Mouse (Mus musculus) lung, embryonic 14.5 days (tissue): Measurements from ENCODE around the gene Wdr62. TPM values are rescaled to one million over a fixed set of nuclear protein-coding genes. Genes with fewer than 3 reads are reported as not detected.
"Not testable (repeated sequence)": the region's sequence is repeated elsewhere in the genome, so short reads cannot be mapped to it uniquely, and the experiment has no call there.

ENCODE experiments used
- ATAC-seq: fragments of 200-750 bp; cut with Nextera tagmentation; 2 replicates; pipeline ENCODE4 v1.8.0; 2017; ENCODE audit warnings: mild to moderate bottlenecking, moderate TSS enrichment, moderate library complexity; ENCODE audit not compliant: insufficient read depth
- DNase-seq: peaks from one replicate; pipeline ENCODE4 v3.0.0-alpha.2; 2015
- H3K27ac ChIP-seq: fragments of 300-500 bp; sonication (generic); 2 replicates; pipeline ENCODE4 v1.5.1; 2014; ENCODE audit warnings: low read depth, mild to moderate bottlenecking, moderate library complexity
- H3K27me3 ChIP-seq: fragments of 300-500 bp; sonication (generic); 2 replicates; pipeline ENCODE4 v1.6.1; 2014; ENCODE audit warnings: low read length, control low read depth; ENCODE audit not compliant: insufficient read depth
- H3K36me3 ChIP-seq: fragments of 300-500 bp; sonication (generic); 2 replicates; pipeline ENCODE4 v1.6.1; 2014; ENCODE audit warnings: control low read depth; ENCODE audit not compliant: insufficient read depth
- H3K4me1 ChIP-seq: fragments of 300-500 bp; sonication (generic); 2 replicates; pipeline ENCODE4 v1.6.1; 2014; ENCODE audit warnings: antibody characterized with exemption, control low read depth; ENCODE audit not compliant: insufficient read depth
- H3K4me2 ChIP-seq: fragments of 300-500 bp; sonication (generic); 2 replicates; pipeline ENCODE4 v1.6.1; 2014; ENCODE audit warnings: mild to moderate bottlenecking
- H3K4me3 ChIP-seq: fragments of 300-500 bp; sonication (generic); 2 replicates; pipeline ENCODE4 v1.5.1; 2014; ENCODE audit warnings: low read depth, low read length
- H3K9ac ChIP-seq: fragments of 300-500 bp; sonication (generic); 2 replicates; pipeline ENCODE4 v1.6.1; 2014
- H3K9me3 ChIP-seq: fragments of 300-500 bp; sonication (generic); 2 replicates; pipeline ENCODE4 v1.6.1; 2016; ENCODE audit warnings: low read depth, low read length, control low read depth
- CTCF ChIP-seq: IDR thresholded peaks from 2 replicates; pipeline ENCODE4 v1.5.1; 2016; ENCODE audit warnings: antibody characterized with exemption, low read depth
- WGBS: fragments of 180-500 bp; shearing (Covaris S2); extraction: QIAGEN DNeasy Blood & Tissue Kit; methylation state at CpG from one replicate; pipeline ENCODE4 v1.1.7; 2014; 5-methylcytosine and 5-hydroxymethylcytosine counted together
- polyA plus RNA-seq: library from polyadenylated mRNA; unstranded; fragments of >200 nt; fragmentation: Nextera tagmentation; extraction: Ambion mirVana; gene quantifications from 2 replicates; pipeline ENCODE4 v1.2.1, GENCODE M21; 2014

Wdr62 gene
- polyA plus RNA-seq, 1 experiment from 2014 or later, result 16.3 TPM

GRCm38 (mm10) chr7:30205383-30205782 lies 74.8 kb downstream of the Wdr62 start:
- H3K9me3 ChIP-seq, result no peaks in the 10 kb centered on the region
- no peaks in the 10 kb centered on the region for H3K27me3 ChIP-seq
- peak; percentile 87 for TF ChIP-seq CTCF
- ATAC-seq, result no peak
- H3K27ac ChIP-seq, result no peak overlapping the region
- no peak overlapping the region for H3K4me3 ChIP-seq
- H3K4me2 ChIP-seq, result no peak overlapping the region
- 7% methylated on average over 2 of the region's 2 CpGs for whole genome bisulfite sequencing
- no peaks in the 10 kb centered on the region for H3K4me1 ChIP-seq
- peak; percentile 84 for DNase-seq
- no peaks in the 10 kb centered on the region for H3K36me3 ChIP-seq
- H3K9ac ChIP-seq, result no peak overlapping the region

DNA sequence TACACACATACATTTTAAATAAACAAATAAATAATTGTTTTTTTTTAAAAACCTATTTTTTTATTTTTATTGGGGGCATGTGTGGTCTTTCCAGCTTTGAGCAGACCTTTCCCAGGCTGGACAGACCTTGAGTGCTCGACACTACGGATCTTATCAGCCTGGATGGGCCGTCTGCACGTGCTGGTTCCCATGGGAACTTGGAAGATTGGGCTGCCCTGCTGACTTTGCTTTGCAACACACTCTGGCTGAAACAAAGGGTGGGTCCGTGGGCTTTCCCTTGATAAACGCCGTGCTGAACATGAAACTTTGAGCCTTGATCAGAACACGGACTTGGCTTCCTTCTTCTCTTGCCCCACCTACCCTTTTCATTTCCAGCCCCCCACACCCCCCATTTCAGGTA lies 75.8 kb downstream of the Wdr62 start:
- no peak for DNase-seq
- H3K4me3 ChIP-seq, result no peak overlapping the region
- WGBS, result 22% methylated on average over 8 of the region's 8 CpGs
- no peak overlapping the region for H3K27ac ChIP-seq
- no peak for ATAC-seq
- H3K4me2 ChIP-seq, result no peak overlapping the region
- H3K9me3 ChIP-seq, result no peaks in the 10 kb centered on the region
- TF ChIP-seq CTCF, result no peak
- H3K27me3 ChIP-seq, result no peaks in the 10 kb centered on the region
- no peaks in the 10 kb centered on the region for H3K4me1 ChIP-seq
- no peak overlapping the region for H3K9ac ChIP-seq
- no peaks in the 10 kb centered on the region for H3K36me3 ChIP-seq

DNA sequence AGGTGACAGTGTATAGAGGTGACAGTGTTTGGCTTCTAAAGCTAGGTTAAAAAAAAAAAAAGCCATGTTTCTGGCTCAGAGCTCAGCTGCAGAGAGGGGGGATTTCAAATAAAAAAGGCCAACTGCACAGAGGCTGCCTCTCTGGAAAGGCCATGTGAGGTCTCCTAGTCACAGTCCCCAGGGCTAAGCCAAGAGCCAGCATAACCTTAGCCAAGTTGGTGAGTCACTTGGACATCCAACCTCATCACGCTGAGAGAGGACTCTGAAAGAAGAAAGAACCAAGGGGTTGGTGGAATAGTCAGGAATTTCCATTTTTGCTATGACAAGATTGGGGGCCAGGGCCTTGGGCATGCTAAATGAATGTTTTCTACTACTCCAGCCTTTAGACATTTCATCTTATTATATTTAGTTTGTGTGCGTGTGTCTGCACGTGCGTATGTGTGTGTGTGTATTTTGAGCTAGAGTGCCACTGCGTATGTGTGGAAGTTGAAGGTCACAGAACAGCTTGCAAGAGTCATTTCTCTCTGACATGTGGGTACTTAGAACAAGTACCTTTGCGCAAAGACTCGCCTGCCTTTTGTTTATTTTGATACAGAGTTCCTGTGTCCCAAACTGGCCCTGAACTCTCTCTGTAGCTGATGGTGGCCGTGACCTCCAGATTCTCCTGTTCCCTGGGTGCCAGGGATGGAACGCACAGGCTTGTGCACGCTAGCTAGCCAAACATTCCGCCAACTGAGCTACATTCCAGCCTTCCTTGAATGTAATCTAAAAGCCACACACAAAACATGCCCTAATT lies 77.1 kb downstream of the Wdr62 start:
- 40% methylated on average over 11 of the region's 11 CpGs for WGBS
- Histone ChIP-seq H3K4me2 (no peak overlapping the region), H3K36me3 (no peaks in the 10 kb centered on the region), H3K27me3 (no peaks in the 10 kb centered on the region), H3K9ac (no peak overlapping the region), H3K27ac (no peak overlapping the region), H3K9me3 (no peaks in the 10 kb centered on the region), H3K4me1 (no peaks in the 10 kb centered on the region), H3K4me3 (no peak overlapping the region)
- no peak for DNase-seq
- no peak for TF ChIP-seq CTCF
- ATAC-seq, result no peak

DNA sequence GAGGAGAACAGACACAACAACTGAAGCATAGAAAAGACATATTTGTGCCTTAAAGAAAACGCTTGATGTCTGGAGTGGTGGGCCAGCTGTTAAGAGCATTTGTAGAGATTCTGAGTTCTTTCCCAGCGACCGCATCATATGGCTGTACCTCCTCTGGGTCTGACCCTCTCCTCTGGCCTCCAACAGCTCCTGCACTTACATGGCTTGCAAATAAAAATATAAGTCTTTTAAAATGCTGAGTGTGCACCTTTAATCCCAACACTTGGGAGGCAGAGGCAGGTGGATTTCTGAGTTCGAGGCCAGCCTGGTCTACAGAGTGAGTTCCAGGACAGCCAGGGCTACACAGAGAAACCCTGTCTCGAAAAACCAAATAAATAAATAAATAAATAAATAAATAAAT lies 79.6 kb downstream of the Wdr62 start:
- not testable (repeated sequence) for H3K36me3 ChIP-seq, H3K4me1 ChIP-seq, ATAC-seq, H3K27me3 ChIP-seq, H3K4me2 ChIP-seq, H3K27ac ChIP-seq, H3K9ac ChIP-seq, H3K4me3 ChIP-seq, DNase-seq, H3K9me3 ChIP-seq
- WGBS, result 78% methylated on average over 5 of the region's 5 CpGs

DNA sequence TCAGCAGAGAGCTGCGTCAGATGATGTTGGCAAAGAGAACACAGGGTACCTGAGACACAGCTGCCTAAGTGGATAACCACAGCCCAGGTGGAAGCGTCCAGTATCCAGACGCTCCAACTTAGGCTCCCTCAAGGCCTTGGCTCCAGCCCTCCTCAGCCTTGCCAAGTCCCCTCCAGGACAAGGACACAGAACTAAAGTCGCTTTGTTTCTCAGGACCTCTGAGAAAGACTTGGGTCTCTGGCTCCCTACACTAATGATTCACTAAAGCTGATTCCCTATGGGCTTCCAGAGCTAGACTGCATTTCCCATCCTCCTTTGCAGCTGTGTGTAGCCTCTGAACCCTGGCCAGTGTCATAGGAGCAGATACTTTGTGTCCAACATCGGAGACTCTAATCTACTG lies 80.0 kb downstream of the Wdr62 start:
- no peak overlapping the region for H3K4me2 ChIP-seq
- no peak overlapping the region for H3K27ac ChIP-seq
- H3K27me3 ChIP-seq, result no peaks in the 10 kb centered on the region
- no peak for DNase-seq
- H3K9me3 ChIP-seq, result no peaks in the 10 kb centered on the region
- no peak overlapping the region for H3K9ac ChIP-seq
- H3K4me1 ChIP-seq, result no peaks in the 10 kb centered on the region
- no peak for TF ChIP-seq CTCF
- no peaks in the 10 kb centered on the region for H3K36me3 ChIP-seq
- H3K4me3 ChIP-seq, result no peak overlapping the region
- ATAC-seq, result no peak
- WGBS, result 77% methylated on average over 5 of the region's 5 CpGs

- Histone ChIP-seq H3K4me2 (no peak overlapping the region), H3K27me3 (no peaks in the 10 kb centered on the region), H3K9ac (no peak overlapping the region), H3K36me3 (no peaks in the 10 kb centered on the region), H3K9me3 (no peaks in the 10 kb centered on the region), H3K4me3 (no peak overlapping the region), H3K27ac (no peak overlapping the region), H3K4me1 (no peaks in the 10 kb centered on the region)
- no peak for ATAC-seq
- DNase-seq, result no peak
- no peak for TF ChIP-seq CTCF
- 67% methylated on average over 18 of the region's 18 CpGs for WGBS
Measured at GRCm38 (mm10) chr7:30199498-30200139, 80.6 kb downstream of the Wdr62 start.

DNA sequence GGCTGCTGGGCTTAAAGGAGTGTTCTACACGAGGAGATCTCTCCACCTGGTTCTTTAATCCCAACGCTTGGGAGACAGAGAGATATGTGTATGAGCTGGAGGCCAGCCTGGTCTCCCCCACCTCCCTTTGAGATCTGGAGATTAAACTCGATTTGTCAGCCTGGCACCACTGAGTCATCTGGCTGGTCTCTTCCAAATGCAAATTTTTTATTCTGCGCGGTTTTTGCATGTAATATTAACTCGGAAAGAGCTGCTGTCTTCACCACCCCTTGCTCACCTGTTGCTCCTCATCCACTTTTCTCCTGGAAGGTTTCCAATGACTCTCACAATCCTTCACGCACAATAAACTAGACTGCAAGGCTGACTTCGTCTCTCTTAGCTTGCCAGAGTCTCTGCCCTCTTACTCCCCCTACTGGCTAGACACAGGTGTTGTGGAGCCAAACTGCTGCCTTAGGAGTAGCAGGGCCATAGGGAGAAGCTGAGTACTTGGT lies 81.7 kb downstream of the Wdr62 start, which contains the start of gene Capns1:
TSS of gene Capns1 (minus strand) at position 331 of the 491 bp plus-strand sequence.
- no peak within 1 kb of the TSS for H3K4me3 ChIP-seq
- 0 out of 2 replicates have a peak within 1 kb of the TSS, but pooled peaks have one; percentile 10 for H3K4me2 ChIP-seq
- peak; percentile 90 for TF ChIP-seq CTCF
- H3K36me3 ChIP-seq, result no peaks in the 10 kb centered on the region
- H3K9me3 ChIP-seq, result no peaks in the 10 kb centered on the region
- ATAC-seq (no peak), DNase-seq (peak; percentile 93)
- H3K4me1 ChIP-seq, result peaks cover under 1% of the 10 kb centered on the region; the same call in 1 of the 2 replicates
- H3K9ac ChIP-seq, result no peak within 1 kb of the TSS
- 10% methylated on average over 8 of the region's 8 CpGs for WGBS
- H3K27me3 ChIP-seq, result no peaks in the 10 kb centered on the region
- peak within 1 kb of the TSS; percentile 9; the same call in 1 of the 2 replicates for H3K27ac ChIP-seq
